Mouse (Mus musculus) limb, embryonic 11.5 days (tissue): ENCODE measurements around the gene Susd6. TPM values are rescaled to one million over a fixed set of nuclear protein-coding genes. Genes with fewer than 3 reads are reported as not detected.
A peak's percentile ranks its signal among the peaks of the same experiment; 100 is the strongest.

Source experiments
- ATAC-seq: fragments of 200-750 bp; cut with Nextera tagmentation; 2 replicates; pipeline ENCODE4 v1.8.0; 2017; ENCODE audit warnings: low read depth; ENCODE audit not compliant: insufficient number of reproducible peaks, low FRiP score, low TSS enrichment
- DNase-seq: peaks from one replicate; pipeline ENCODE4 v3.0.0-alpha.2; 2015; ENCODE audit warnings: low spot score
- H3K27ac ChIP-seq: fragments of 300-500 bp; sonication (generic); replicated peaks from 2 replicates; pipeline ENCODE4 v1.5.1; 2014; ENCODE audit warnings: low read depth, mild to moderate bottlenecking, low read length
- H3K27me3 ChIP-seq: fragments of 300-500 bp; sonication (generic); 2 replicates; pipeline ENCODE4 v1.6.1; 2014; ENCODE audit warnings: mild to moderate bottlenecking, low read length, mixed read lengths; ENCODE audit not compliant: control insufficient read depth, insufficient read depth
- H3K36me3 ChIP-seq: fragments of 300-500 bp; sonication (generic); 2 replicates; pipeline ENCODE4 v1.6.1; 2014; ENCODE audit warnings: mild to moderate bottlenecking, low read length, moderate library complexity, mixed read lengths; ENCODE audit not compliant: control insufficient read depth, insufficient read depth
- H3K4me1 ChIP-seq: fragments of 300-500 bp; sonication (generic); 2 replicates; pipeline ENCODE4 v1.6.1; 2014; ENCODE audit warnings: low read length, mixed read lengths; ENCODE audit not compliant: control insufficient read depth, insufficient read depth
- H3K4me2 ChIP-seq: fragments of 300-500 bp; sonication (generic); 2 replicates; pipeline ENCODE4 v1.6.1; 2014; ENCODE audit warnings: low read depth, mild to moderate bottlenecking, moderate library complexity; ENCODE audit not compliant: severe bottlenecking
- H3K4me3 ChIP-seq: fragments of 300-500 bp; sonication (generic); 2 replicates; pipeline ENCODE4 v1.5.1; 2014; ENCODE audit warnings: low read depth, low read length
- H3K9ac ChIP-seq: fragments of 300-500 bp; sonication (generic); 2 replicates; pipeline ENCODE4 v1.6.1; 2014; ENCODE audit warnings: mild to moderate bottlenecking, low read length
- H3K9me3 ChIP-seq: fragments of 300-500 bp; sonication (generic); 2 replicates; pipeline ENCODE4 v1.6.1; 2016; ENCODE audit warnings: low read length; ENCODE audit not compliant: control insufficient read depth
- WGBS: fragments of 180-500 bp; shearing (Covaris S2); extraction: QIAGEN DNeasy Blood & Tissue Kit; methylation state at CpG from one replicate; pipeline ENCODE4 v1.1.7; 2014; 5-methylcytosine and 5-hydroxymethylcytosine counted together
- polyA plus RNA-seq: library from polyadenylated mRNA; unstranded; fragments of >200 nt; fragmentation: Nextera tagmentation; extraction: Ambion mirVana; gene quantifications from 2 replicates; pipeline ENCODE4 v1.2.1, GENCODE M21; 2014

Gene Susd6
- polyA plus RNA-seq, 1 experiment from 2014 or later = 14.3 TPM

GRCm38 (mm10) chr12:80841618-80842017 is 51.3 kb downstream of the Susd6 start:
- peaks cover 9% of the 10 kb centered on the region; the same call in 1 of the 2 replicates for H3K4me1 ChIP-seq
- no peak overlapping the region for H3K27ac ChIP-seq
- H3K9me3 ChIP-seq = no peaks in the 10 kb centered on the region
- no peak overlapping the region for H3K4me3 ChIP-seq
- no peak overlapping the region for H3K4me2 ChIP-seq
- H3K27me3 ChIP-seq = no peaks in the 10 kb centered on the region
- ATAC-seq (no peak), DNase-seq (no peak)
- WGBS = 100% methylated on average over 1 of the region's 1 CpGs
- no peaks in the 10 kb centered on the region for H3K36me3 ChIP-seq
- no peak overlapping the region for H3K9ac ChIP-seq

GRCm38 (mm10) chr12:80842609-80843008 is 52.3 kb downstream of the Susd6 start:
- 97% methylated on average over 1 of the region's 1 CpGs for WGBS
- DNase-seq (no peak), ATAC-seq (no peak)
- Histone ChIP-seq H3K4me3 (no peak overlapping the region), H3K36me3 (no peaks in the 10 kb centered on the region), H3K4me2 (no peak overlapping the region), H3K9ac (no peak overlapping the region), H3K27me3 (no peaks in the 10 kb centered on the region), H3K9me3 (no peaks in the 10 kb centered on the region), H3K4me1 (peaks cover 13% of the 10 kb centered on the region; the same call in 1 of the 2 replicates), H3K27ac (no peak overlapping the region)

GRCm38 (mm10) chr12:80843236-80843635 is 52.9 kb downstream of the Susd6 start:
- H3K4me3 ChIP-seq = no peak overlapping the region
- no peak for ATAC-seq
- no peaks in the 10 kb centered on the region for H3K27me3 ChIP-seq
- H3K27ac ChIP-seq = no peak overlapping the region
- no peak overlapping the region for H3K4me2 ChIP-seq
- no peak overlapping the region for H3K9ac ChIP-seq
- WGBS = 84% methylated on average over 2 of the region's 2 CpGs
- H3K36me3 ChIP-seq = no peaks in the 10 kb centered on the region
- DNase-seq = no peak
- no peaks in the 10 kb centered on the region for H3K9me3 ChIP-seq
- H3K4me1 ChIP-seq = peaks cover 13% of the 10 kb centered on the region; the same call in 1 of the 2 replicates

GRCm38 (mm10) chr12:80843651-80844444 is 53.5 kb downstream of the Susd6 start:
- 0 out of 2 replicates have a peak overlapping the region, but pooled peaks have one; percentile 42 for H3K27ac ChIP-seq
- WGBS = 81% methylated on average over 4 of the region's 4 CpGs
- no peaks in the 10 kb centered on the region for H3K36me3 ChIP-seq
- peaks cover 13% of the 10 kb centered on the region; the same call in 1 of the 2 replicates for H3K4me1 ChIP-seq
- ATAC-seq (no peak), DNase-seq (no peak)
- no peak overlapping the region for H3K4me3 ChIP-seq
- H3K4me2 ChIP-seq = no peak overlapping the region
- H3K27me3 ChIP-seq = no peaks in the 10 kb centered on the region
- H3K9me3 ChIP-seq = no peaks in the 10 kb centered on the region
- no peak overlapping the region for H3K9ac ChIP-seq

- H3K36me3 ChIP-seq = no peaks in the 10 kb centered on the region
- no peaks in the 10 kb centered on the region for H3K27me3 ChIP-seq
- H3K27ac ChIP-seq = no peak overlapping the region
- H3K4me3 ChIP-seq = no peak overlapping the region
- no peak overlapping the region for H3K4me2 ChIP-seq
- H3K9ac ChIP-seq = no peak overlapping the region
- H3K9me3 ChIP-seq = no peaks in the 10 kb centered on the region
- 81% methylated on average over 1 of the region's 1 CpGs for WGBS
- DNase-seq = no peak
- no peak for ATAC-seq
- H3K4me1 ChIP-seq = peaks cover 13% of the 10 kb centered on the region; the same call in 1 of the 2 replicates
Observed at GRCm38 (mm10) chr12:80845901-80846300, 55.6 kb downstream of the Susd6 start.

- H3K4me2 ChIP-seq = no peak overlapping the region
- H3K27ac ChIP-seq = no peak overlapping the region
- H3K27me3 ChIP-seq = no peaks in the 10 kb centered on the region
- ATAC-seq = no peak
- no peaks in the 10 kb centered on the region for H3K36me3 ChIP-seq
- no peak for DNase-seq
- H3K9ac ChIP-seq = no peak overlapping the region
- WGBS = 43% methylated on average over 1 of the region's 1 CpGs
- H3K4me3 ChIP-seq = no peak overlapping the region
- H3K9me3 ChIP-seq = no peaks in the 10 kb centered on the region
- peaks cover 13% of the 10 kb centered on the region; the same call in 1 of the 2 replicates for H3K4me1 ChIP-seq
Observed at GRCm38 (mm10) chr12:80846861-80847268, 56.6 kb downstream of the Susd6 start.

- H3K27me3 ChIP-seq = no peaks in the 10 kb centered on the region
- H3K9me3 ChIP-seq = no peaks in the 10 kb centered on the region
- WGBS = 88% methylated on average over 1 of the region's 1 CpGs
- DNase-seq = no peak
- H3K27ac ChIP-seq = no peak overlapping the region
- H3K9ac ChIP-seq = no peak overlapping the region
- no peaks in the 10 kb centered on the region for H3K4me1 ChIP-seq
- H3K4me2 ChIP-seq = no peak overlapping the region
- no peaks in the 10 kb centered on the region for H3K36me3 ChIP-seq
- no peak for ATAC-seq
- H3K4me3 ChIP-seq = no peak overlapping the region
Observed at GRCm38 (mm10) chr12:80852001-80852400, 61.7 kb downstream of the Susd6 start.

GRCm38 (mm10) chr12:80853737-80854136 is 63.4 kb downstream of the Susd6 start:
- DNase-seq (no peak), ATAC-seq (no peak)
- 84% methylated on average over 3 of the region's 3 CpGs for WGBS
- Histone ChIP-seq H3K9ac (no peak overlapping the region), H3K27ac (no peak overlapping the region), H3K27me3 (no peaks in the 10 kb centered on the region), H3K4me1 (no peaks in the 10 kb centered on the region), H3K4me3 (no peak overlapping the region), H3K36me3 (no peaks in the 10 kb centered on the region), H3K9me3 (no peaks in the 10 kb centered on the region), H3K4me2 (no peak overlapping the region)
